Mouse (Mus musculus): ENCODE results near the gene Casp8.
"Not testable (repeated sequence)": the region's sequence is repeated elsewhere in the genome, so short reads cannot be mapped to it uniquely, and the experiment has no call there.

Gene Casp8

GRCm38 (mm10) chr1:58795291-58796058 is at the start of gene Casp8:
Casp8 (plus strand) TSS chr1:58795374.
- peak; percentile 58 for DNase-seq (ENCODE audit: low spot score)

GRCm38 (mm10) chr1:58746880-58747279 is 48.3 kb upstream of the Casp8 start:
- peak; percentile 69 for DNase-seq (ENCODE audit: low spot score)

- DNase-seq (ENCODE audit: low spot score): no peak
These were observed 35.7 kb upstream of the Casp8 start for GRCm38 (mm10) chr1:58759451-58759850.

- DNase-seq (ENCODE audit: low spot score): no peak
These were observed 34.6 kb upstream of the Casp8 start for GRCm38 (mm10) chr1:58760581-58760980.

- DNase-seq (ENCODE audit: low spot score): not testable (repeated sequence)
These were observed 33.5 kb upstream of the Casp8 start for GRCm38 (mm10) chr1:58761391-58762275.

GRCm38 (mm10) chr1:58762576-58762975 is 32.6 kb upstream of the Casp8 start:
- no peak for DNase-seq (ENCODE audit: low spot score)

GRCm38 (mm10) chr1:58766446-58766845 is 28.7 kb upstream of the Casp8 start:
- DNase-seq (ENCODE audit: low spot score): not testable (repeated sequence)

- DNase-seq (ENCODE audit: low spot score): no peak
These were observed 26.0 kb upstream of the Casp8 start for GRCm38 (mm10) chr1:58769136-58769535.

GRCm38 (mm10) chr1:58769701-58770100 is 25.5 kb upstream of the Casp8 start:
- DNase-seq (ENCODE audit: low spot score): no peak

GRCm38 (mm10) chr1:58770111-58770720 is 25.0 kb upstream of the Casp8 start:
- peak; percentile 82 for DNase-seq (ENCODE audit: low spot score)

- DNase-seq (ENCODE audit: low spot score): no peak
These were observed 23.1 kb upstream of the Casp8 start for GRCm38 (mm10) chr1:58772084-58772483.

- DNase-seq (ENCODE audit: low spot score): no peak
These were observed 21.9 kb upstream of the Casp8 start for GRCm38 (mm10) chr1:58773280-58773679.

- DNase-seq (ENCODE audit: low spot score): no peak
These were observed 21.3 kb upstream of the Casp8 start for GRCm38 (mm10) chr1:58773905-58774304.

GRCm38 (mm10) chr1:58775361-58775760 is 19.8 kb upstream of the Casp8 start:
- DNase-seq (ENCODE audit: low spot score): no peak

- no peak for DNase-seq (ENCODE audit: low spot score)
These were observed 17.6 kb upstream of the Casp8 start for GRCm38 (mm10) chr1:58777583-58777982.

GRCm38 (mm10) chr1:58778226-58778625 is 16.9 kb upstream of the Casp8 start:
- DNase-seq (ENCODE audit: low spot score): no peak

- DNase-seq (ENCODE audit: low spot score): no peak
These were observed 8.9 kb upstream of the Casp8 start for GRCm38 (mm10) chr1:58786276-58786675.

- DNase-seq (ENCODE audit: low spot score): no peak
These were observed 6.8 kb upstream of the Casp8 start for GRCm38 (mm10) chr1:58788410-58788809.

GRCm38 (mm10) chr1:58794705-58795104 is 469 bp upstream of the Casp8 start:
- no peak for DNase-seq (ENCODE audit: low spot score)

GRCm38 (mm10) chr1:58796059-58796363 is 837 bp downstream of the Casp8 start:
- no peak for DNase-seq (ENCODE audit: low spot score)

- no peak for DNase-seq (ENCODE audit: low spot score)
These were observed 1.7 kb downstream of the Casp8 start for GRCm38 (mm10) chr1:58796853-58797252.

- DNase-seq (ENCODE audit: low spot score): no peak
These were observed 2.2 kb downstream of the Casp8 start for GRCm38 (mm10) chr1:58797370-58797769.

GRCm38 (mm10) chr1:58798911-58799310 is 3.7 kb downstream of the Casp8 start:
- no peak for DNase-seq (ENCODE audit: low spot score)
